Mouse (Mus musculus) small intestine, adult 2 months (tissue): ENCODE results near the gene Pabpc4. TPM values are rescaled to one million over a fixed set of nuclear protein-coding genes. Genes with fewer than 3 reads are reported as not detected.
A peak's percentile ranks its signal among the peaks of the same experiment; 100 is the strongest.

Experiments
- H3K27ac ChIP-seq: fragments of 200-500 bp; 2 replicates; pipeline ENCODE4 v1.5.1; 2012; ENCODE audit warnings: low read depth, low read length, control low read depth, inconsistent platforms; ENCODE audit not compliant: insufficient read depth
- H3K27me3 ChIP-seq: fragments of 200-500 bp; 2 replicates; pipeline ENCODE4 v1.6.1; 2012; ENCODE audit warnings: mild to moderate bottlenecking, moderate library complexity, low read length, inconsistent platforms; ENCODE audit not compliant: control insufficient read depth, insufficient read depth
- H3K36me3 ChIP-seq: fragments of 200-500 bp; 2 replicates; pipeline ENCODE4 v1.6.1; 2012; ENCODE audit warnings: mild to moderate bottlenecking, low read length, control low read depth, inconsistent platforms; ENCODE audit not compliant: control insufficient read depth, insufficient read depth
- H3K4me1 ChIP-seq: fragments of 200-500 bp; 2 replicates; pipeline ENCODE4 v1.6.1; 2012; ENCODE audit warnings: low read length, inconsistent platforms, mixed read lengths; ENCODE audit not compliant: control insufficient read depth, insufficient read depth, insufficient read length
- H3K4me3 ChIP-seq: fragments of 200-500 bp; 2 replicates; pipeline ENCODE4 v1.5.1; 2012; ENCODE audit warnings: low read depth, mild to moderate bottlenecking, control low read depth, inconsistent platforms, low read length, moderate library complexity
- CTCF ChIP-seq: fragments of 200-500 bp; IDR thresholded peaks from 2 replicates; pipeline ENCODE4 v1.5.1; 2012; ENCODE audit warnings: low read depth, mild to moderate bottlenecking, control low read depth, inconsistent platforms, low read length, moderate library complexity, mixed read lengths; ENCODE audit not compliant: insufficient replicate concordance, insufficient read length; ENCODE audit errors: extremely low read depth
- POLR2A ChIP-seq: fragments of 200-500 bp; IDR thresholded peaks from 2 replicates; pipeline ENCODE4 v1.6.1; 2012; ENCODE audit warnings: low read depth, mild to moderate bottlenecking, control low read depth, inconsistent platforms, low read length, moderate library complexity
- WGBS: fragments of 180-500 bp; shearing (Covaris S2); methylation state at CpG from one replicate; pipeline ENCODE4 v1.1.7; 2018; 5-methylcytosine and 5-hydroxymethylcytosine counted together
- polyA plus RNA-seq: library from polyadenylated mRNA; depleted of rRNA; stranded (reverse); fragments of >200 nt; gene quantifications from 2 replicates; pipeline ENCODE4 v1.2.3, GENCODE M21; 2012; rRNA removed

Gene Pabpc4
- polyA plus RNA-seq, 1 experiment = 133 TPM

DNA sequence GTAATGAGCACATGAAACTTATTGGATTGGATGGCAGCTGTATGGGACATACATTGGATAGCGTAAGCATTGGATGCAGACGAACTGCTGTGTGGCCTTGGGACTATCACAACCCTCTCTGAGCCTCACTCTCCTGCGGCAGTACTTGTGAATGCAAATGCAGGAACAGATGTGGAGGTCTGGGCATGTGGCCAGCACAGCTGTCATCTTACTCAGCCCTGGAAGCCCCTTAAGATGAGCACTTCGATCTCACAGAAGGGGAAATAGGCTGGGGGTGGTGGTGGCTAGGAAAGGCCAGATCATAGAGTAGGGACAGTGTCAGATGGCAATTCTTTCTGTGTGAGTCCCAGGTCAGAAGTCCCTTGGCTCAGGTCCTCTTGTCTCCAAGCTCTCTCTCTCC is 75.5 kb downstream of the Pabpc4 start:
- WGBS = 67% methylated on average over 4 of the region's 4 CpGs
- TF ChIP-seq POLR2A (no peak), CTCF (no peak)
- H3K4me3 ChIP-seq = no peak overlapping the region
- H3K4me1 ChIP-seq = peaks cover 5% of the 10 kb centered on the region; the same call in 1 of the 2 replicates
- H3K27ac ChIP-seq = no peak overlapping the region
- H3K27me3 ChIP-seq = peaks cover 6% of the 10 kb centered on the region; the same call in 1 of the 2 replicates
- no peaks in the 10 kb centered on the region for H3K36me3 ChIP-seq

DNA sequence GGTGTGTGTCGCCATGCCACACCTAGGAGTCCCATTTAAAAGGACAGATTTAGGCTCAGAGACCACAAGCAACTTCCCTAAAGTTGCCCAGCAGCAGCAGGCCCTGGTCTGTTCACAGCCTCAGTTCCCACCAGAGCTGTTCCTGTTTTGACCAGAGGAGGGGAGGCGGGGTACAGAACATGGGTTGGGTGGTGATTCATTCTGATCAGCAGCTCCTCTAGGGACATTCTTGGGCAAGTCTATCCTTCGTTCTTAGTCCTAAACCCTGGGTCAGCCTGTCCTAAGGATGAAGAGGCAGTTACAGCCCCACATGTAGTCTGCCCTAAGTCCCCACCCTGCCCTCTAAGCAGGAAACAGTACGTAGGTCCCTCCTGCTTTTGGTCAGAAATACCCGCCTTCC is 78.1 kb downstream of the Pabpc4 start:
- Histone ChIP-seq H3K27ac (no peak overlapping the region), H3K4me3 (peak overlapping the region; percentile 25), H3K36me3 (no peaks in the 10 kb centered on the region), H3K4me1 (peaks cover 8% of the 10 kb centered on the region), H3K27me3 (peaks cover 6% of the 10 kb centered on the region; the same call in 1 of the 2 replicates)
- TF ChIP-seq POLR2A (no peak), CTCF (no peak)
- 68% methylated on average over 5 of the region's 5 CpGs for WGBS

DNA sequence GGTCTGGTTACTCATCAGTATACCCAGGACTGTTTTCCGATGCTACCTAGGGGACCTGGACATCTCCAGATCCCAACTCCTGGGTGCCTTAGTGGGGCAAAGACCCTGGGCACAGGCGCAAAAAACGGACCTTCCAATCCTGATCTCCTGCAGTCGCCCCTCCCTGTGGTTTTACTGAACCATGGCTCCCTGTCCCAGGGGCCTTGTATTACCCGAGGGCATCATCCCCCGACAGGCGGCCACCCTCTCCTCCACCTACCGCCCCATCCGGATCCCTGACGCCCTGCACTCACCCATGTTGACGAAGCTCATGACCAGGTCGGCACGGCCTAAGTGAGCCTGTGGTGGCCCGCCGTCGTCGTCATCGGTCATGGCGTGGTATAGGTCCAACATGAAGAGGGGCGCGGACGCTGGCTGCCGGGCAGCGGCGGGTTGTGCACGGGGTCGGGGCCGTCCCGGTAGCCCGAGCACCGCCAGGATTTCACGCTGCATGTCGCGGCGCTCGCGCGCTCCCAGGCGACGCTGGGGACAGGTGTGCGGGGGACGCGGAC is 80.0 kb downstream of the Pabpc4 start:
- Histone ChIP-seq H3K36me3 (no peaks in the 10 kb centered on the region), H3K4me1 (peaks cover 8% of the 10 kb centered on the region), H3K4me3 (peak overlapping the region; percentile 77), H3K27ac (no peak overlapping the region), H3K27me3 (peaks cover 6% of the 10 kb centered on the region; the same call in 1 of the 2 replicates)
- TF ChIP-seq POLR2A (no peak), CTCF (no peak)
- 3% methylated on average over 43 of the region's 43 CpGs for WGBS

DNA sequence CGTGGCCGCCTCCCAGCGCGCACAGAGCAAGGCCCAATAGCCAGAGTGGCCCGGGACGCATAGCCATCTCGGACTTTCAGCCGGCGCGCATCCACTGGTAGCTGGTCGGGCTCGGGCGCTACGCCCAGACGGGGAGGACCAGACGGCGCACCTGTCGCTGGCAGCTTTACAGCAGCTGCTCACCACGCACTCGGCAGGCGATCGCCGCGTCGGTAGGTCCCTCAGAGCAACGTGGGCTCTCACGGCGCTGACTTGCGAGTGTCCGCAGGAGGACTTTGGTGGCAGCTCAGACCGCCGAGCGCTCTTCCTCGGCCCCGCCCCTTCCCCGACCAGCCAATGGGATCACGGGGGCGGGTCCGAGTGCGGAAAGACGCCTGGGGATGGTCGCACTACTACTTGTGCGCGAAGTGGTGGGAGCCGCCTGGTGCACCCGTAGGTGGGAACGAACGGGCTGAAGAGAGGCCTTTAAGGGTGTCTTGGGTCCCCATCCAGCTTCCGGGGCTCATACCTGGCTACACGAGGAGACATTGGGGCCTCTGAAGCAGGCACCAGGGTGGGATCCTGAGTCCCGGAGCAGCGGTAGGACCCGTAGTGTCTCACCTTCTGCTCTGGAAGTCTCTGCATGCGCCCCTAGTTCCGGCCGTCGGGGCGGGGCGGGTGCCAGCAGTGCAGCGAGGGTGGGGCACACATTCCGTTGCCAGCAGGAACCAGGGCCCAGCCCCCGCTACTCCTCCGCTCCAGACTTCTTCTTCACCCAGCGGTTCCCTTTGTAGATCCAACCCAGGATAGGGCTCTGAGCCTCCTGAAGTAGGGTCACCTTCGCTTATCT is 80.7 kb downstream of the Pabpc4 start, which contains the start of gene Bmp8a:
TSS of gene Bmp8a (minus strand) at position 611 of the 829 bp plus-strand sequence.
- peak within 1 kb of the TSS; percentile 48 for H3K27ac ChIP-seq
- no peaks in the 10 kb centered on the region for H3K36me3 ChIP-seq
- peaks cover 6% of the 10 kb centered on the region; the same call in 1 of the 2 replicates for H3K27me3 ChIP-seq
- TF ChIP-seq CTCF (no peak), POLR2A (no peak; the same call in 1 of the 2 replicates)
- peaks cover 8% of the 10 kb centered on the region for H3K4me1 ChIP-seq
- WGBS = under 1% methylated on average over 65 of the region's 65 CpGs
- peak within 1 kb of the TSS; percentile 77 for H3K4me3 ChIP-seq

DNA sequence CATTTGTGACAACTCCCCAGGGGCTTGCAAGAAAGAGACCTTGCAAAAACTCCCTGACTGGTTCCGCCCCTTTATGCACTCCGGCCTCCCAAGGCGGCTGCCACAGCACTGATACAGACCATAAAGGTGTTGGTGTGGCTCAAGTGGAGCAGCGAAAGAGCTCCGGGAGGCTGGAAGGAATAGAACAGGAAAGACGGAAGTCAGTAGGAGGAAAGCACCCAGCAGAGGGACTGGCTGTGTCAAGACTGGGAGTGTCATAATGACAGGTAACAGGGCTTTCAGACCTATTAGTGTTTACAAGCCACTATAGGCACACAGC is 81.3 kb downstream of the Pabpc4 start:
- Histone ChIP-seq H3K27me3 (peaks cover 6% of the 10 kb centered on the region; the same call in 1 of the 2 replicates), H3K4me3 (peak overlapping the region; percentile 77), H3K27ac (peak overlapping the region; percentile 48), H3K4me1 (peaks cover 8% of the 10 kb centered on the region), H3K36me3 (0 out of 2 replicates have a peak, but pooled peaks cover 2% of the 10 kb centered on the region)
- 4% methylated on average over 6 of the region's 6 CpGs for WGBS
- peak; percentile 20; the same call in 1 of the 2 replicates for TF ChIP-seq POLR2A
- no peak for TF ChIP-seq CTCF

Other genes starting within 250 kb of the Pabpc4 start
- 2.5 and 2.7 TPM in 2 replicates for gene Trit1, start 245.8 kb upstream of the Pabpc4 start, polyA plus RNA-seq
- gene Bmp8b, start 157.2 kb upstream of the Pabpc4 start, polyA plus RNA-seq = 2.0 and 19.3 TPM in 2 replicates
- gene Oxct2b, start 146.1 kb upstream of the Pabpc4 start, polyA plus RNA-seq = 0.08 and 1.4 TPM in 2 replicates
- 5.0 and 10.7 TPM in 2 replicates for gene Ppie, start 122.4 kb upstream of the Pabpc4 start, polyA plus RNA-seq
- 0.20 and 0.53 TPM in 2 replicates for gene Hpcal4, start 79.1 kb upstream of the Pabpc4 start, polyA plus RNA-seq
- gene Nt5c1a, start 60.8 kb upstream of the Pabpc4 start, polyA plus RNA-seq = not detected in 2 replicates
- gene Heyl, start 28.8 kb upstream of the Pabpc4 start, polyA plus RNA-seq = 1.3 TPM in 2 replicates
- gene Oxct2a, start 61.3 kb downstream of the Pabpc4 start, polyA plus RNA-seq = 1.1 and 3.4 TPM in 2 replicates
- 23.9 and 72.2 TPM in 2 replicates for gene Bmp8a, start 80.9 kb downstream of the Pabpc4 start, polyA plus RNA-seq